Mouse (Mus musculus) layer of hippocampus, adult 8-10 months (tissue): ENCODE measurements around the gene Gm49450. TPM values are rescaled to one million over a fixed set of nuclear protein-coding genes. Genes with fewer than 3 reads are reported as not detected.
"Not testable (repeated sequence)": the region's sequence is repeated elsewhere in the genome, so short reads cannot be mapped to it uniquely, and the experiment has no call there.

ENCODE experiments used
- DNase-seq, 2 experiments: peaks; one replicate each; pipeline ENCODE4 v3.0.0; 2022; ENCODE audit warnings: low spot score in 2 of 2
- total RNA-seq, 4 experiments: library from RNA; stranded (reverse); gene quantifications; 2 replicates each; pipeline ENCODE4 v1.2.4; 2022

Gm49450 gene
- total RNA-seq, 4 experiments from 2014 or later: not detected

- DNase-seq: no peak
Observed at GRCm38 (mm10) chr15:98956000-98956399, 2.6 kb upstream of the Gm49450 start.

- DNase-seq: no peak
Observed at GRCm38 (mm10) chr15:98955324-98955723, 2.0 kb upstream of the Gm49450 start.

GRCm38 (mm10) chr15:98954425-98955253 lies 1.3 kb upstream of the Gm49450 start:
- DNase-seq: peak in 1 of 2 experiments; percentile 48

GRCm38 (mm10) chr15:98952751-98953400 lies 475 bp downstream of the Gm49450 start:
- no peak for DNase-seq

GRCm38 (mm10) chr15:98952063-98952455 lies 1.3 kb downstream of the Gm49450 start:
- DNase-seq: no peak

GRCm38 (mm10) chr15:98951122-98952062 lies 2.0 kb downstream of the Gm49450 start:
- DNase-seq: not testable (repeated sequence)

- DNase-seq: no peak
Observed at GRCm38 (mm10) chr15:98949607-98949892, 3.8 kb downstream of the Gm49450 start.

GRCm38 (mm10) chr15:98948857-98949606 lies 4.3 kb downstream of the Gm49450 start:
- DNase-seq: no peak

GRCm38 (mm10) chr15:98948382-98948781 lies 5.0 kb downstream of the Gm49450 start:
- no peak for DNase-seq

GRCm38 (mm10) chr15:98947884-98948283 lies 5.5 kb downstream of the Gm49450 start:
- no peak for DNase-seq

GRCm38 (mm10) chr15:98943133-98943532 lies 10.2 kb downstream of the Gm49450 start:
- DNase-seq: no peak

- no peak for DNase-seq
Observed at GRCm38 (mm10) chr15:98942081-98942480, 11.3 kb downstream of the Gm49450 start.

- no peak for DNase-seq
Observed at GRCm38 (mm10) chr15:98941539-98941938, 11.8 kb downstream of the Gm49450 start.

- DNase-seq: no peak
Observed at GRCm38 (mm10) chr15:98940816-98941215, 12.5 kb downstream of the Gm49450 start.

- DNase-seq: peak; percentile 82 to 88
Observed at GRCm38 (mm10) chr15:98934217-98934839, 19.0 kb downstream of the Gm49450 start, which contains the start of gene Tuba1b. TSS of gene Tuba1b (minus strand) at chr15:98934565.

- DNase-seq: peak; percentile 92 to 97
Observed at GRCm38 (mm10) chr15:98933833-98934216, 19.5 kb downstream of the Gm49450 start.

- DNase-seq: not testable (repeated sequence)
Observed at GRCm38 (mm10) chr15:98933004-98933671, 20.2 kb downstream of the Gm49450 start.

GRCm38 (mm10) chr15:98930998-98931397 lies 22.4 kb downstream of the Gm49450 start:
- no peak for DNase-seq

GRCm38 (mm10) chr15:98930017-98930734 lies 23.2 kb downstream of the Gm49450 start:
- DNase-seq: no peak
